ENCODE assay signal across 10 mouse cellular contexts in genomic region chr9:83315941-83316817, GRCm38 (mm10).
DNase-seq lines count a peak whose midpoint lies in the region; ATAC-seq lines count a peak whose summit lies in the region.
"Had no signal": no experiment of that assay in that cellular context is flagged by ENCODE, and none has a peak within 500 bp of the region (broad histone marks: within the 10 kb centered on the region; RNA-seq: fewer than 3 reads in every experiment).

No protein-coding gene starts in this region.

- H3K36me3 ChIP-seq in forebrain, embryonic 12.5 days (replicated peaks) = no peaks in the 10 kb centered on the region
- no peaks in the 10 kb centered on the region for H3K36me3 ChIP-seq in forebrain, embryonic 11.5 days (ENCODE audit: control insufficient read depth, insufficient read depth, low read length)
- no peaks in the 10 kb centered on the region for H3K36me3 ChIP-seq in forebrain, embryonic 16.5 days (ENCODE audit: control insufficient read depth, insufficient read depth)
- H3K36me3 ChIP-seq: liver, embryonic 13.5 days; stomach, embryonic 15.5 days had no signal

- no peak overlapping the region for H3K9ac ChIP-seq in forebrain, embryonic 12.5 days
- H3K9ac ChIP-seq in forebrain, embryonic 11.5 days (ENCODE audit: low read length) = no peak overlapping the region
- no peak overlapping the region for H3K9ac ChIP-seq in forebrain, embryonic 16.5 days (replicated peaks; ENCODE audit: low read depth, low read length)
- H3K9ac ChIP-seq: liver, embryonic 13.5 days; stomach, embryonic 15.5 days had no signal

- DNase-seq in forebrain, embryonic 11.5 days (ENCODE audit: low spot score) = no peak
- DNase-seq in adipocyte (ENCODE audit: low spot score) = peak; percentile 56
- peak; percentile 63 to 76 for DNase-seq in left cerebral cortex, adult 18-20 months (ENCODE audit: low spot score in 2 of 2)
- peak; percentile 63 for DNase-seq in right cerebral cortex, postnatal 25 days
- DNase-seq in kidney, postnatal 25 days = no peak
- DNase-seq in c-Kit-positive CD71-positive TER-119-positive erythroid progenitor cells, embryonic 14.5 days (ENCODE audit: low spot score) = no peak
- DNase-seq: liver, embryonic 13.5 days had no signal

- H3K9me3 ChIP-seq in forebrain, embryonic 12.5 days = no peaks in the 10 kb centered on the region
- no peaks in the 10 kb centered on the region for H3K9me3 ChIP-seq in forebrain, embryonic 11.5 days (ENCODE audit: control insufficient read depth, low read length)
- no peaks in the 10 kb centered on the region for H3K9me3 ChIP-seq in forebrain, embryonic 16.5 days (ENCODE audit: control insufficient read depth, low read length)
- H3K9me3 ChIP-seq: liver, embryonic 13.5 days; stomach, embryonic 15.5 days had no signal

- no peaks in the 10 kb centered on the region for H3K27me3 ChIP-seq in forebrain, embryonic 12.5 days
- H3K27me3 ChIP-seq in forebrain, embryonic 11.5 days (ENCODE audit: control insufficient read depth, insufficient read depth, low read length) = no peaks in the 10 kb centered on the region
- H3K27me3 ChIP-seq in forebrain, embryonic 16.5 days (replicated peaks; ENCODE audit: control insufficient read depth, insufficient read depth, low read length) = no peaks in the 10 kb centered on the region
- H3K27me3 ChIP-seq: liver, embryonic 13.5 days; stomach, embryonic 15.5 days had no signal

- 0 out of 2 replicates have a peak, but pooled peaks have one; percentile 14 for ATAC-seq in forebrain, embryonic 12.5 days (ENCODE audit: low FRiP score)
- ATAC-seq in forebrain, embryonic 11.5 days (replicated peaks; ENCODE audit: low FRiP score) = no peak
- ATAC-seq in forebrain, embryonic 16.5 days = peak; percentile 96

- H3K4me2 ChIP-seq in forebrain, embryonic 12.5 days = no peak overlapping the region
- no peak overlapping the region for H3K4me2 ChIP-seq in forebrain, embryonic 11.5 days (ENCODE audit: low read depth, low read length, severe bottlenecking)
- H3K4me2 ChIP-seq in forebrain, embryonic 16.5 days (ENCODE audit: low read length) = 0 out of 2 replicates have a peak overlapping the region, but pooled peaks have one; percentile 10
- H3K4me2 ChIP-seq: liver, embryonic 13.5 days; stomach, embryonic 15.5 days had no signal

- H3K4me3 ChIP-seq in forebrain, embryonic 12.5 days (replicated peaks) = no peak overlapping the region
- H3K4me3 ChIP-seq in forebrain, embryonic 11.5 days (ENCODE audit: low read depth, low read length) = no peak overlapping the region
- H3K4me3 ChIP-seq in forebrain, embryonic 16.5 days (replicated peaks; ENCODE audit: low read length) = no peak overlapping the region
- H3K4me3 ChIP-seq: liver, embryonic 13.5 days; stomach, embryonic 15.5 days had no signal

- WGBS in forebrain, embryonic 12.5 days = 64% methylated on average over 10 of the region's 10 CpGs
- WGBS in forebrain, embryonic 11.5 days = 74% methylated on average over 10 of the region's 10 CpGs
- 39% methylated on average over 10 of the region's 10 CpGs for WGBS in forebrain, embryonic 16.5 days

- H3K27ac ChIP-seq in forebrain, embryonic 12.5 days = no peak overlapping the region
- no peak overlapping the region for H3K27ac ChIP-seq in forebrain, embryonic 11.5 days (ENCODE audit: low read depth, low read length)
- peak overlapping the region; percentile 38 for H3K27ac ChIP-seq in forebrain, embryonic 16.5 days (ENCODE audit: low read length)
- H3K27ac ChIP-seq: liver, embryonic 13.5 days; stomach, embryonic 15.5 days had no signal

- H3K4me1 ChIP-seq in forebrain, embryonic 12.5 days = no peaks in the 10 kb centered on the region
- H3K4me1 ChIP-seq in forebrain, embryonic 11.5 days (replicated peaks; ENCODE audit: control insufficient read depth, insufficient read depth, low read length) = no peaks in the 10 kb centered on the region
- H3K4me1 ChIP-seq in forebrain, embryonic 16.5 days (replicated peaks; ENCODE audit: control insufficient read depth, insufficient read depth, low read length) = peaks cover 14% of the 10 kb centered on the region
- H3K4me1 ChIP-seq: liver, embryonic 13.5 days; stomach, embryonic 15.5 days had no signal

Comparison
In these comparisons a context has a peak if more than half of its experiments do, and no peak if none do; other contexts are left out.
1. DNase-seq: peak in adipocyte (single experiment), left cerebral cortex, adult 18-20 months (2 of 2) and right cerebral cortex, postnatal 25 days (single experiment); none in forebrain, embryonic 11.5 days (single experiment), kidney, postnatal 25 days (0 of 2) and c-Kit-positive CD71-positive TER-119-positive erythroid progenitor cells, embryonic 14.5 days (single experiment).